Mouse (Mus musculus): ENCODE measurements around the gene Rgs9. TPM values are rescaled to one million over a fixed set of nuclear protein-coding genes. Genes with fewer than 3 reads are reported as not detected.
"Not testable (repeated sequence)": the region's sequence is repeated elsewhere in the genome, so short reads cannot be mapped to it uniquely, and the experiment has no call there.

Rgs9 gene
- total and polyA plus RNA-seq, 2 experiments from 2014 or later = 15.3 to 31.8 TPM

GRCm38 (mm10) chr11:109311885-109312605 lies 14.1 kb upstream of the Rgs9 start:
- H3K27me3 ChIP-seq (ENCODE audit: insufficient read depth, low read length) = no peaks in the 10 kb centered on the region
- ATAC-seq (peak; percentile 100), DNase-seq (peak; percentile 86)
- H3K9ac ChIP-seq = peak overlapping the region; percentile 77
- H3K36me3 ChIP-seq (ENCODE audit: insufficient read depth) = no peaks in the 10 kb centered on the region
- H3K27ac ChIP-seq (ENCODE audit: low read depth, low read length) = peak overlapping the region; percentile 88
- peak overlapping the region; percentile 61 for H3K4me2 ChIP-seq (ENCODE audit: low read depth)
- 12% methylated on average over 20 of the region's 20 CpGs for WGBS
- H3K4me1 ChIP-seq (ENCODE audit: insufficient read depth) = peaks cover 4% of the 10 kb centered on the region; the same call in 1 of the 2 replicates
- peak overlapping the region; percentile 58 for H3K4me3 ChIP-seq (ENCODE audit: low read depth, low read length)
- TF ChIP-seq CTCF (IDR thresholded peaks at IDR 0.05; ENCODE audit: low read depth) = peak; percentile 58
- no peaks in the 10 kb centered on the region for H3K9me3 ChIP-seq (ENCODE audit: low read length)

DNA sequence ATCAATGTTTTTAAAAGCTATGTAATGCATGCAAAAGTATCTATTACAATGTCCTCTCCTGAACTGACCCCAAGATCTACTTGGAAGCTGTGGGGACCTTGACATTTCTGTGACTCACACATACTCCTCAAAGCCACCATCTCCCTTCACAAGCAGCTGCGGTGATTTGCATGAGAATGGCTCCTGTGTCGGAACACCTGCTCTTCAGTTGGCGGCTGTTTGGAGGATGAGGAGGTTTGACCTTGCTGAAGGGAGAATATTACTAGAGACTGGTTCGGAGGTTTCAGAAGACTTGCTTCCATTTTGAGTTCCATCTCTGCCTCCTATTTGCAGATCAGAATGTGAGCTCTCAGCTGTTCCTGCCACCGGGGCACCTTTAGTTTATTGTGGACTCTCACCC lies 7.8 kb upstream of the Rgs9 start:
- WGBS = 65% methylated on average over 5 of the region's 5 CpGs
- no peak overlapping the region for H3K4me2 ChIP-seq (ENCODE audit: low read depth)
- no peak overlapping the region for H3K9ac ChIP-seq
- no peaks in the 10 kb centered on the region for H3K36me3 ChIP-seq (ENCODE audit: insufficient read depth)
- no peak for DNase-seq
- no peaks in the 10 kb centered on the region for H3K4me1 ChIP-seq (ENCODE audit: insufficient read depth)
- no peak for ATAC-seq
- no peaks in the 10 kb centered on the region for H3K27me3 ChIP-seq (ENCODE audit: insufficient read depth, low read length)
- TF ChIP-seq CTCF (IDR thresholded peaks at IDR 0.05; ENCODE audit: low read depth) = no peak
- H3K9me3 ChIP-seq (ENCODE audit: low read length) = no peaks in the 10 kb centered on the region
- H3K4me3 ChIP-seq (ENCODE audit: low read depth, low read length) = no peak overlapping the region
- no peak overlapping the region for H3K27ac ChIP-seq (ENCODE audit: low read depth, low read length)

DNA sequence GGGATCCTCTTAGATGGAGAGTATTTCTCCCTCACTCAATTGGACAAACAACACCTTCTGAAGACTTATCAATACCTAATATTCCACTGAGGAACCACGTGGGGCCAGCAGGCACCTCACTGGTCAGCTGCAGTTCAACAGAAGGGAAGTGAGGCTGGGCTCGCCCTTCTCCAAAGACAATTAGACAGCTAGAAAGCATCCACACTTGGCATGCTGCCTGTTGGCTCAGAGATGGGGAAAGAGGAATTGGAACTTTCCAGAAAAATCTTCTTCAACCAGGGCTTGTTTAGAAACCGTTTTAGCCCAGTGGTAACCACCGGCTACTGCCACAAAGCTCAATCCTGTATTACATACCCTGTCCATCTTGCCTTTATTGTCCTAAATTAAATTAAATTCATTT lies 4.4 kb upstream of the Rgs9 start:
- Histone ChIP-seq H3K9me3 (ENCODE audit: low read length) (no peaks in the 10 kb centered on the region), H3K4me1 (ENCODE audit: insufficient read depth) (peaks cover 2% of the 10 kb centered on the region; the same call in 1 of the 2 replicates), H3K4me2 (ENCODE audit: low read depth) (no peak overlapping the region), H3K4me3 (ENCODE audit: low read depth, low read length) (no peak overlapping the region), H3K9ac (no peak overlapping the region), H3K27me3 (ENCODE audit: insufficient read depth, low read length) (no peaks in the 10 kb centered on the region), H3K36me3 (ENCODE audit: insufficient read depth) (no peaks in the 10 kb centered on the region), H3K27ac (ENCODE audit: low read depth, low read length) (no peak overlapping the region)
- no peak for ATAC-seq
- WGBS = 44% methylated on average over 4 of the region's 4 CpGs
- no peak for TF ChIP-seq CTCF (IDR thresholded peaks at IDR 0.05; ENCODE audit: low read depth)
- DNase-seq = no peak

DNA sequence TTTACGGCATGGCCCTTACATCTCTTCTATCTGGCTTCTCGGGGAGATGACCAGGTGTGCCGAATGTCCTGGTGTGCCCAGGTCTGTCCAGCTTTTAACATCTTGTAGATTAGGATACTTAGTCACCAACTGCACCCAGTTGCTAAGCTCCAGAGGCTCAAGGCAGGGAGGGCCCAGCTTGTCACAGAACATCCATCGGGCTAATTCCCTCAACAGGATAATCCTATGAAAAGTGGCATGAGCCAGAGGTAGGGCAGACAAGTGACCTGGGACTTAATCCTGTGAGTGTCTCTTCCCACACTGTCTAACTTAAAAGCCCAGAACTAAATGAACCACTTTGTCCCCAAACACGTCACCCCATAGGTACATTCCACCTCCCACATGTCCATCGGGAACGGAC lies 898 bp downstream of the Rgs9 start:
- H3K4me3 ChIP-seq (ENCODE audit: low read depth, low read length) = peak overlapping the region; percentile 48
- H3K9me3 ChIP-seq (ENCODE audit: low read length) = no peaks in the 10 kb centered on the region
- H3K4me1 ChIP-seq (ENCODE audit: insufficient read depth) = peaks cover 10% of the 10 kb centered on the region; the same call in 1 of the 2 replicates
- ATAC-seq (no peak), DNase-seq (no peak)
- no peaks in the 10 kb centered on the region for H3K27me3 ChIP-seq (ENCODE audit: insufficient read depth, low read length)
- H3K9ac ChIP-seq = peak overlapping the region; percentile 63
- no peaks in the 10 kb centered on the region for H3K36me3 ChIP-seq (ENCODE audit: insufficient read depth)
- H3K27ac ChIP-seq (ENCODE audit: low read depth, low read length) = no peak overlapping the region
- TF ChIP-seq CTCF (IDR thresholded peaks at IDR 0.05; ENCODE audit: low read depth) = no peak
- WGBS = 75% methylated on average over 7 of the region's 7 CpGs
- H3K4me2 ChIP-seq (ENCODE audit: low read depth) = peak overlapping the region; percentile 83

DNA sequence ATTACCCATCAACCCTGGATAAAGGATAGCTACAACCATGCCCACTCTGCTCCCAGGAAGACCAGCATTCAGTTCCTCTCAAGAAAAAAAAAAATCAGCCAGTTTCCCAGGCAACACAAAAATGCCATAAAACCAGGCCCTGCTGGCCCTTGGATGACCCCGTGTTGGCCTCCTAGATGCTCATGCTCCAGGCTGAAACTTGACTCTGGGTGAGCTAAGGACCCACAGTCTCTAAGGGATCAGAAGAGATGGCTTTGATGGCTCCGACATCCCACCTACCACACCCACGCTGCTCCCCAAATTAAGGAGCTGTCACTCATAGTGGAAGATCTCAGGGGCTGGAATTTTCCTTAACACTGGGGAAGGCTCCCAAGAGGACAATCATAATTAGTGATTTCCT lies 5.9 kb downstream of the Rgs9 start:
- 84% methylated on average over 3 of the region's 3 CpGs for WGBS
- no peak for TF ChIP-seq CTCF (IDR thresholded peaks at IDR 0.05; ENCODE audit: low read depth)
- H3K4me3 ChIP-seq (ENCODE audit: low read depth, low read length) = no peak overlapping the region
- H3K9ac ChIP-seq = no peak overlapping the region
- ATAC-seq (no peak), DNase-seq (no peak)
- H3K4me1 ChIP-seq (ENCODE audit: insufficient read depth) = peaks cover 5% of the 10 kb centered on the region; the same call in 1 of the 2 replicates
- no peak overlapping the region for H3K27ac ChIP-seq (ENCODE audit: low read depth, low read length)
- no peaks in the 10 kb centered on the region for H3K9me3 ChIP-seq (ENCODE audit: low read length)
- H3K27me3 ChIP-seq (ENCODE audit: insufficient read depth, low read length) = no peaks in the 10 kb centered on the region
- no peak overlapping the region for H3K4me2 ChIP-seq (ENCODE audit: low read depth)
- no peaks in the 10 kb centered on the region for H3K36me3 ChIP-seq (ENCODE audit: insufficient read depth)

- H3K4me3 ChIP-seq (ENCODE audit: low read depth, low read length); H3K4me1 ChIP-seq (ENCODE audit: insufficient read depth); H3K9ac ChIP-seq; H3K27me3 ChIP-seq (ENCODE audit: insufficient read depth, low read length); H3K27ac ChIP-seq (ENCODE audit: low read depth, low read length); ATAC-seq; H3K9me3 ChIP-seq (ENCODE audit: low read length); DNase-seq; H3K36me3 ChIP-seq (ENCODE audit: insufficient read depth); H3K4me2 ChIP-seq (ENCODE audit: low read depth): not testable (repeated sequence)
- WGBS = 97% methylated on average over 9 of the region's 9 CpGs
Measured at GRCm38 (mm10) chr11:109289378-109289777, 8.6 kb downstream of the Rgs9 start.

DNA sequence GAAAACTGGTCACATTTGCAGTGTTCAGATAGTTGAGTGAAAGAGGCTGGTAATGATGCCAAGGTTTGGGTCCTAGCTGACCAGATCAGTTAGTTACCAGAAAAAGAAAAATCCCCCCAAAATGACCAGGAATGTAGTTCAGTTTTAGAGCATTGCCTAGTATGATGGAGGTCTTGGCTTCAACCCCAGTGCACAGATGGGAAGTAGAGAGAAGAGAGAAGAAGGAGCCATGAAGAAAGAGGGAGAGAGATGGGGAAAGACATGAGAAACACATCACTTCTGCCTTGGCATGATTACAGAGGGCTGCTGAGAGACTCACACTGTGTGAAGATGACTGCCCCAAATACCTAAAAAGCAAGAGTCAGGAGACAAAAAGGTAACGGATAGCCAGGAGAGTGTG lies 13.1 kb downstream of the Rgs9 start:
- DNase-seq (no peak), ATAC-seq (no peak)
- Histone ChIP-seq H3K4me2 (ENCODE audit: low read depth) (no peak overlapping the region), H3K27ac (ENCODE audit: low read depth, low read length) (no peak overlapping the region), H3K9me3 (ENCODE audit: low read length) (no peaks in the 10 kb centered on the region), H3K4me1 (ENCODE audit: insufficient read depth) (no peaks in the 10 kb centered on the region), H3K36me3 (ENCODE audit: insufficient read depth) (no peaks in the 10 kb centered on the region), H3K27me3 (ENCODE audit: insufficient read depth, low read length) (no peaks in the 10 kb centered on the region), H3K4me3 (ENCODE audit: low read depth, low read length) (no peak overlapping the region), H3K9ac (no peak overlapping the region)
- WGBS = 97% methylated on average over 1 of the region's 1 CpGs
- TF ChIP-seq CTCF (IDR thresholded peaks at IDR 0.05; ENCODE audit: low read depth) = no peak
